ENCODE assay signal across 13 mouse cellular contexts in genomic region chr2:53668599-53669372, GRCm38 (mm10).
"Had no signal": no experiment of that assay in that cellular context is flagged by ENCODE, and none has a peak within 500 bp of the region (broad histone marks: within the 10 kb centered on the region; RNA-seq: fewer than 3 reads in every experiment).

No protein-coding gene starts in this region.

- H3K27ac ChIP-seq: kidney, postnatal 0 days; limb, embryonic 15.5 days; liver, embryonic 12.5 days; lung, embryonic 15.5 days; midbrain, embryonic 13.5 days; neural tube, embryonic 13.5 days had no signal

- ATAC-seq: liver, embryonic 12.5 days; midbrain, embryonic 13.5 days had no signal

- H3K4me3 ChIP-seq: limb, embryonic 15.5 days; liver, embryonic 12.5 days; lung, embryonic 15.5 days; midbrain, embryonic 13.5 days; neural tube, embryonic 13.5 days had no signal

- DNase-seq: kidney, adult 11 months; kidney, adult 9 months; kidney, postnatal 36 days; lung, postnatal 4 days; right cerebral cortex, postnatal 14 days; thymus, adult 18-20 months; thymus, postnatal 14 days had no signal
